Mouse (Mus musculus) erythroblast, embryonic 14.5 days (primary cell): Measurements from ENCODE around the gene Scai.

Experiments used
- GATA1 ChIP-seq: IDR thresholded peaks from 2 replicates; pipeline ENCODE4 v1.6.1; 2012; ENCODE audit warnings: low read length, inconsistent platforms, mixed read lengths
- TAL1 ChIP-seq: IDR thresholded peaks from 3 replicates; pipeline ENCODE4 v1.6.1; 2012; ENCODE audit warnings: low read length, inconsistent platforms, mixed read lengths

GRCm38 (mm10) chr2:39116583-39116982, 74.0 kb downstream of the Scai start:
- TF ChIP-seq GATA1 (no peak), TAL1 (no peak)
